In genomic region chr2:180847497-180847896, GRCm38 (mm10) we compare ENCODE assay signal across 22 mouse cellular contexts.
DNase-seq lines count a peak whose midpoint lies in the region; ATAC-seq and TF ChIP-seq lines count a peak whose summit lies in the region.
"Had no signal": no experiment of that assay in that cellular context is flagged by ENCODE, and none has a peak within 500 bp of the region (broad histone marks: within the 10 kb centered on the region; RNA-seq: fewer than 3 reads in every experiment).

No protein-coding gene starts in this region.

- no peaks in the 10 kb centered on the region for H3K9me3 ChIP-seq in forebrain, embryonic 12.5 days
- H3K9me3 ChIP-seq in forebrain, embryonic 11.5 days (ENCODE audit: control insufficient read depth, low read length) = no peaks in the 10 kb centered on the region
- no peaks in the 10 kb centered on the region for H3K9me3 ChIP-seq in hindbrain, embryonic 12.5 days (replicated peaks)
- H3K9me3 ChIP-seq in hindbrain, embryonic 16.5 days (ENCODE audit: control insufficient read depth, low read length) = no peaks in the 10 kb centered on the region
- H3K9me3 ChIP-seq in neural tube, embryonic 13.5 days = no peaks in the 10 kb centered on the region
- H3K9me3 ChIP-seq: embryonic facial prominence, embryonic 12.5 days; G1E; heart, embryonic 15.5 days had no signal

- no peak for DNase-seq in forebrain, embryonic 11.5 days (ENCODE audit: low spot score)
- no peak for DNase-seq in neural tube, embryonic 10.5 days (ENCODE audit: extremely low spot score, low spot score)
- DNase-seq in testis, postnatal 14 days (ENCODE audit: low spot score) = no peak
- DNase-seq: adrenal gland, postnatal 10 days; B cell, adult 2 months; cerebellum, adult 11-12 months; cerebellum, adult 9-10 months; cerebellum, postnatal 25 days; gastrocnemius, postnatal 10 days; heart, adult 2 months; heart, postnatal 14 days had no signal

- H3K27me3 ChIP-seq in forebrain, embryonic 12.5 days = peaks cover 15% of the 10 kb centered on the region
- no peaks in the 10 kb centered on the region for H3K27me3 ChIP-seq in forebrain, embryonic 11.5 days (ENCODE audit: control insufficient read depth, insufficient read depth, low read length)
- no peaks in the 10 kb centered on the region for H3K27me3 ChIP-seq in hindbrain, embryonic 12.5 days
- no peaks in the 10 kb centered on the region for H3K27me3 ChIP-seq in hindbrain, embryonic 16.5 days (replicated peaks; ENCODE audit: control insufficient read depth, insufficient read depth, low read length)
- H3K27me3 ChIP-seq in neural tube, embryonic 13.5 days = peaks cover 11% of the 10 kb centered on the region
- H3K27me3 ChIP-seq: embryonic facial prominence, embryonic 12.5 days had no signal

- TF ChIP-seq POLR2A in olfactory bulb, adult 2 months (IDR thresholded peaks at IDR 0.05; ENCODE audit: insufficient read depth, low read depth, low read length) = no peak

- no peak overlapping the region for H3K27ac ChIP-seq in forebrain, embryonic 12.5 days
- H3K27ac ChIP-seq in forebrain, embryonic 11.5 days (ENCODE audit: low read depth, low read length) = no peak overlapping the region
- H3K27ac ChIP-seq in hindbrain, embryonic 12.5 days = 0 out of 2 replicates have a peak overlapping the region, but pooled peaks have one; percentile 30
- no peak overlapping the region for H3K27ac ChIP-seq in hindbrain, embryonic 16.5 days (ENCODE audit: low read depth, low read length)
- H3K27ac ChIP-seq in neural tube, embryonic 13.5 days (replicated peaks) = peak overlapping the region; percentile 54
- peak overlapping the region; percentile 53 for H3K27ac ChIP-seq in olfactory bulb, adult 2 months (ENCODE audit: insufficient read depth, low read depth, low read length)
- H3K27ac ChIP-seq: embryonic facial prominence, embryonic 12.5 days; heart, adult 2 months; heart, embryonic 15.5 days had no signal

- H3K4me3 ChIP-seq in forebrain, embryonic 12.5 days (replicated peaks) = no peak overlapping the region
- H3K4me3 ChIP-seq in forebrain, embryonic 11.5 days (ENCODE audit: low read depth, low read length) = no peak overlapping the region
- no peak overlapping the region for H3K4me3 ChIP-seq in hindbrain, embryonic 12.5 days
- H3K4me3 ChIP-seq in hindbrain, embryonic 16.5 days (ENCODE audit: low read length) = no peak overlapping the region
- no peak overlapping the region for H3K4me3 ChIP-seq in neural tube, embryonic 13.5 days
- no peak overlapping the region for H3K4me3 ChIP-seq in olfactory bulb, adult 2 months (ENCODE audit: insufficient read depth, low read depth, low read length)
- H3K4me3 ChIP-seq: embryonic facial prominence, embryonic 12.5 days; heart, adult 2 months; heart, embryonic 15.5 days had no signal

- no peaks in the 10 kb centered on the region for H3K36me3 ChIP-seq in forebrain, embryonic 12.5 days (replicated peaks)
- H3K36me3 ChIP-seq in forebrain, embryonic 11.5 days (ENCODE audit: control insufficient read depth, insufficient read depth, low read length) = no peaks in the 10 kb centered on the region
- no peaks in the 10 kb centered on the region for H3K36me3 ChIP-seq in hindbrain, embryonic 12.5 days
- H3K36me3 ChIP-seq in hindbrain, embryonic 16.5 days (ENCODE audit: control insufficient read depth, insufficient read depth, low read length) = no peaks in the 10 kb centered on the region
- no peaks in the 10 kb centered on the region for H3K36me3 ChIP-seq in neural tube, embryonic 13.5 days
- H3K36me3 ChIP-seq: embryonic facial prominence, embryonic 12.5 days; G1E; heart, embryonic 15.5 days had no signal

- 35% methylated on average over 8 of the region's 8 CpGs for WGBS in forebrain, embryonic 12.5 days
- WGBS in forebrain, embryonic 11.5 days = 55% methylated on average over 8 of the region's 8 CpGs
- 65% methylated on average over 8 of the region's 8 CpGs for WGBS in hindbrain, embryonic 12.5 days
- WGBS in hindbrain, embryonic 16.5 days = 44% methylated on average over 8 of the region's 8 CpGs
- WGBS in neural tube, embryonic 13.5 days = 35% methylated on average over 8 of the region's 8 CpGs
- WGBS in olfactory bulb, adult 2 months = 42% methylated on average over 8 of the region's 8 CpGs

- H3K4me2 ChIP-seq in forebrain, embryonic 12.5 days = no peak overlapping the region
- no peak overlapping the region for H3K4me2 ChIP-seq in forebrain, embryonic 11.5 days (ENCODE audit: low read depth, low read length, severe bottlenecking)
- H3K4me2 ChIP-seq in hindbrain, embryonic 12.5 days (replicated peaks) = no peak overlapping the region
- no peak overlapping the region for H3K4me2 ChIP-seq in hindbrain, embryonic 16.5 days (ENCODE audit: low read length)
- H3K4me2 ChIP-seq in neural tube, embryonic 13.5 days = no peak overlapping the region
- H3K4me2 ChIP-seq: embryonic facial prominence, embryonic 12.5 days; heart, embryonic 11.5 days; heart, embryonic 15.5 days had no signal

- peak; percentile 44; the same call in 1 of the 2 replicates for ATAC-seq in forebrain, embryonic 12.5 days (ENCODE audit: low FRiP score)
- ATAC-seq in forebrain, embryonic 11.5 days (replicated peaks; ENCODE audit: low FRiP score) = no peak
- ATAC-seq in hindbrain, embryonic 12.5 days (ENCODE audit: low FRiP score) = peak; percentile 60; the same call in 1 of the 2 replicates
- no peak for ATAC-seq in hindbrain, embryonic 16.5 days
- ATAC-seq in neural tube, embryonic 13.5 days (ENCODE audit: low read depth) = peak; percentile 68; the same call in 1 of the 2 replicates
- ATAC-seq: CD4-positive, CD25-positive, alpha-beta regulatory T cell, adult 4 months; intestine, embryonic 16.5 days had no signal

- peaks cover 10% of the 10 kb centered on the region for H3K4me1 ChIP-seq in forebrain, embryonic 12.5 days
- H3K4me1 ChIP-seq in forebrain, embryonic 11.5 days (replicated peaks; ENCODE audit: control insufficient read depth, insufficient read depth, low read length) = no peaks in the 10 kb centered on the region
- 0 out of 2 replicates have a peak, but pooled peaks cover 3% of the 10 kb centered on the region for H3K4me1 ChIP-seq in hindbrain, embryonic 12.5 days
- H3K4me1 ChIP-seq in hindbrain, embryonic 16.5 days (ENCODE audit: control insufficient read depth, insufficient read depth, low read depth, low read length) = peaks cover 4% of the 10 kb centered on the region
- peaks cover 27% of the 10 kb centered on the region for H3K4me1 ChIP-seq in neural tube, embryonic 13.5 days (replicated peaks)
- peaks cover 34% of the 10 kb centered on the region for H3K4me1 ChIP-seq in olfactory bulb, adult 2 months (ENCODE audit: control insufficient read depth, insufficient read depth, low read length)
- H3K4me1 ChIP-seq: embryonic facial prominence, embryonic 12.5 days; heart, embryonic 15.5 days had no signal

- no peak for TF ChIP-seq CTCF in olfactory bulb, adult 2 months (IDR thresholded peaks at IDR 0.05; ENCODE audit: insufficient read depth, low read depth, low read length)

- H3K9ac ChIP-seq in forebrain, embryonic 12.5 days = no peak overlapping the region
- no peak overlapping the region for H3K9ac ChIP-seq in forebrain, embryonic 11.5 days (ENCODE audit: low read length)
- no peak overlapping the region for H3K9ac ChIP-seq in hindbrain, embryonic 12.5 days
- no peak overlapping the region for H3K9ac ChIP-seq in hindbrain, embryonic 16.5 days (ENCODE audit: low read depth, low read length)
- H3K9ac ChIP-seq in neural tube, embryonic 13.5 days = no peak overlapping the region
- H3K9ac ChIP-seq: embryonic facial prominence, embryonic 12.5 days; heart, embryonic 15.5 days had no signal

Comparison
In these comparisons a context has a peak if more than half of its experiments do, and no peak if none do; other contexts are left out.
1. ATAC-seq: peak in forebrain, embryonic 12.5 days (single experiment), hindbrain, embryonic 12.5 days (single experiment) and neural tube, embryonic 13.5 days (single experiment); none in forebrain, embryonic 11.5 days (single experiment) and hindbrain, embryonic 16.5 days (single experiment).
2. H3K27ac ChIP-seq: peak in hindbrain, embryonic 12.5 days (single experiment), neural tube, embryonic 13.5 days (single experiment) and olfactory bulb, adult 2 months (single experiment); none in forebrain, embryonic 12.5 days (single experiment), forebrain, embryonic 11.5 days (single experiment) and hindbrain, embryonic 16.5 days (single experiment).